Mouse (Mus musculus) midbrain, embryonic 15.5 days (tissue): ENCODE measurements around the gene Bpifb9a. TPM values are rescaled to one million over a fixed set of nuclear protein-coding genes. Genes with fewer than 3 reads are reported as not detected.
"Not testable (repeated sequence)": the region's sequence is repeated elsewhere in the genome, so short reads cannot be mapped to it uniquely, and the experiment has no call there.

Experiments
- ATAC-seq: fragments of 200-750 bp; cut with Nextera tagmentation; replicated peaks from 2 replicates; pipeline ENCODE4 v1.8.0; 2017; ENCODE audit warnings: moderate TSS enrichment
- H3K27ac ChIP-seq: fragments of 300-500 bp; sonication (generic); 2 replicates; pipeline ENCODE4 v1.5.1; 2015; ENCODE audit warnings: mild to moderate bottlenecking, inconsistent platforms
- H3K27me3 ChIP-seq: fragments of 300-500 bp; sonication (generic); replicated peaks from 2 replicates; pipeline ENCODE4 v1.6.1; 2015; ENCODE audit warnings: inconsistent platforms
- H3K36me3 ChIP-seq: fragments of 300-500 bp; sonication (generic); replicated peaks from 2 replicates; pipeline ENCODE4 v1.6.1; 2015; ENCODE audit warnings: inconsistent platforms
- H3K4me1 ChIP-seq: fragments of 300-500 bp; sonication (generic); 2 replicates; pipeline ENCODE4 v1.6.1; 2015; ENCODE audit warnings: inconsistent platforms
- H3K4me2 ChIP-seq: fragments of 300-500 bp; sonication (generic); 2 replicates; pipeline ENCODE4 v1.6.1; 2015; ENCODE audit warnings: inconsistent platforms, mild to moderate bottlenecking, moderate library complexity
- H3K4me3 ChIP-seq: fragments of 300-500 bp; sonication (generic); 2 replicates; pipeline ENCODE4 v1.5.1; 2015; ENCODE audit warnings: mild to moderate bottlenecking, inconsistent platforms
- H3K9ac ChIP-seq: fragments of 300-500 bp; sonication (generic); 2 replicates; pipeline ENCODE4 v1.6.1; 2015; ENCODE audit warnings: mild to moderate bottlenecking, inconsistent platforms
- H3K9me3 ChIP-seq: fragments of 300-500 bp; sonication (generic); 2 replicates; pipeline ENCODE4 v1.6.1; 2016; ENCODE audit warnings: inconsistent platforms
- WGBS: fragments of 180-500 bp; shearing (Covaris S2); methylation state at CpG from one replicate; pipeline ENCODE4 v1.1.7; 2015; ENCODE audit warnings: mixed read lengths; 5-methylcytosine and 5-hydroxymethylcytosine counted together
- polyA plus RNA-seq: library from polyadenylated mRNA; unstranded; fragments of >200 nt; fragmentation: Nextera tagmentation; extraction: Ambion mirVana; gene quantifications from 2 replicates; pipeline ENCODE4 v1.2.1, GENCODE M21; 2015

Bpifb9a gene
- polyA plus RNA-seq, 1 experiment from 2014 or later: not detected

DNA sequence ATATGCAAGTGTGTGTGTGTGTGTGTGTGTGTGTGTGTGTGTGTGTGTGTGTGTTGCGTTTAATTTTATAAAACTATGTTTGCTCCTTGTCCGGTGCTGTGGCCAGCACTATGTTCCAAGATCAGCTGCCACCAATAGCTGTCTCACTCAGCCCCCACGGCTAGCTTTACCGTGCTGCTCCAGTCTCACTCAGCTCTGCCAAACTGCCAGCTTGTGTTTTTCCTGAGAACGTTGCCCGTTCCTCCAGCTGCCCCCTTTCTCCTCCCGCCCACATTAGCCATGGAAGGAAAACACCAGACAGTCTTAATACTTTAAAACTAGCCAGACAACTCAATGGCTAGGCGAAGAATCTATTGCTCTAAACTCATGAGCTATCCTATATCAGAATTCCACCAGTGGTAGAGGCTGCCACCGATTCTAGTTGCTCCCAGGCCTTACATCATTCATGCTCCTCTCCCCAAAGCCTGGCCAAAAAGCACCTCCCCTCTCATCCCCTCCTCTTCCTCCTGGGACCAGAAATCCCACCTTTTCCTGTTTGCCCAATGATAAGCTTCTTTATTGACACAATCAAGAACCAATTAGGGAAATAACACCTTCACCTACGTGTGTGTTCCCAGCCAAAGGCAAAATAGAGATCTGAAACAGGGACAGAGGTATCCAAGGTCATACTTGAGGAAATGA, 14.2 kb upstream of the Bpifb9a start:
- no peaks in the 10 kb centered on the region for H3K27me3 ChIP-seq
- H3K4me3 ChIP-seq: no peak overlapping the region
- H3K9ac ChIP-seq: no peak overlapping the region
- no peak overlapping the region for H3K27ac ChIP-seq
- H3K4me1 ChIP-seq: no peaks in the 10 kb centered on the region
- WGBS: 91% methylated on average over 10 of the region's 10 CpGs
- no peak for ATAC-seq
- no peaks in the 10 kb centered on the region for H3K36me3 ChIP-seq
- no peaks in the 10 kb centered on the region for H3K9me3 ChIP-seq
- H3K4me2 ChIP-seq: no peak overlapping the region

DNA sequence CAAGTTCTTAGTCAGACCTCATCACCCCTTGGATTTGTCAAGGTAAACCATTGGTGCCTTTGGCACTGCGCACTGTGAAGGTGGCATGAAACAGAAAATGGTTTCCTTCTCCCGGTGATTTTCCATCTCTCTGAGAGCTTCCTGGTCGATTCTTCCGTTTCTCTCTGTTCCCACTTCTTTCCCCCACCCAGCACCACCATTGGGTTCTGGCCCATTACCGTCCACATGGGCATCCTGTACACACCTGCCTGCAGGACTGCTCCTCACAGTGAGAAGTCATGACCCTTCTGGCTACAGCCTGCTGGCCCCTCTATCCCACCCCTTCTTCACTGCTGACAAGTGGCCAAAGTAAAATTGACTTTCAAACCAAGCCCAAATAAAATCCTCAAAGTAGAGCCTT, 12.3 kb upstream of the Bpifb9a start:
- Histone ChIP-seq H3K4me3 (no peak overlapping the region), H3K4me1 (no peaks in the 10 kb centered on the region), H3K36me3 (no peaks in the 10 kb centered on the region), H3K9ac (no peak overlapping the region), H3K4me2 (no peak overlapping the region), H3K27me3 (no peaks in the 10 kb centered on the region), H3K9me3 (no peaks in the 10 kb centered on the region), H3K27ac (no peak overlapping the region)
- WGBS: 94% methylated on average over 5 of the region's 5 CpGs
- ATAC-seq: no peak

DNA sequence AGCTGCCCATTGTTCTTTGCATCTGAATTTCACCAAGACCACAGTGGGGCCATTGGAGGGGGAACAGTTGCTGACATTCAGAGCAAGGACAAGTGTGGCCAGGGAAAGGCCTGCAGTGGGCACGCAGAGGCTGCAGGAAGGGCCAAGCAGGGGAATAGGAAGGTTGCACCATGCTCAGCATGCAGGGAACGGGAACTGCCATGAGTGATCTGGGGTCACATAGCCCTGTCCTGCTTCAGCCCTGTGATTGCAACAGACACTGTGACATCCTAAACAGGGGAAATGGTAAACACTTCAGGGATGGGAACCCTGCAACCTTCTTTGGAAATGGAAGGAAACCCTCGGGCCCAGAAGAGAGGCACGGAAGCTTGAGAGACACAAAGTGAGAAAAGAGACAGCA, 2.4 kb upstream of the Bpifb9a start:
- 100% methylated on average over 2 of the region's 4 CpGs for WGBS
- not testable (repeated sequence) for H3K9ac ChIP-seq, H3K4me1 ChIP-seq, H3K27ac ChIP-seq, H3K4me3 ChIP-seq, H3K36me3 ChIP-seq, H3K4me2 ChIP-seq, H3K9me3 ChIP-seq, H3K27me3 ChIP-seq, ATAC-seq

DNA sequence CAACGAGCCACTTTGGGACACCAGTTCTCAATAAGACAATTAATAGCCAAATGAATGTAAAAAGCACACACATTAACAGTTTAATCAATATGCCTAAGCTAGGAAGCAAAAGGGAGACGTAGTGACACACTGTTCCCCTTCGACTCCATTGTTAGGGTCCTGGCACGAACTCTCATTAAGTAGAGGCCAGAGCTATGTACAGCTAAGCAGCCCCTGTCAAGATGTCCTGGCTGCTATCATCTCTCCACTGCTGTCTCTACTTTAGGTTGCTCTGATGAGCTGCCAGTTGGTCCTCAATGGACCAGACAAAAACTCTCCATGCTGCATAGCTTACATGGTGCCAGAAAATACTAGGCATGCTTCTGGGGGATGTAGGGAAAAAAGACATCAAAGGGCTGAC, 1.9 kb upstream of the Bpifb9a start:
- H3K9ac ChIP-seq: no peak overlapping the region
- WGBS: 82% methylated on average over 4 of the region's 4 CpGs
- no peaks in the 10 kb centered on the region for H3K36me3 ChIP-seq
- no peak for ATAC-seq
- no peaks in the 10 kb centered on the region for H3K27me3 ChIP-seq
- H3K4me1 ChIP-seq: no peaks in the 10 kb centered on the region
- H3K27ac ChIP-seq: no peak overlapping the region
- H3K4me2 ChIP-seq: no peak overlapping the region
- no peaks in the 10 kb centered on the region for H3K9me3 ChIP-seq
- H3K4me3 ChIP-seq: no peak overlapping the region

DNA sequence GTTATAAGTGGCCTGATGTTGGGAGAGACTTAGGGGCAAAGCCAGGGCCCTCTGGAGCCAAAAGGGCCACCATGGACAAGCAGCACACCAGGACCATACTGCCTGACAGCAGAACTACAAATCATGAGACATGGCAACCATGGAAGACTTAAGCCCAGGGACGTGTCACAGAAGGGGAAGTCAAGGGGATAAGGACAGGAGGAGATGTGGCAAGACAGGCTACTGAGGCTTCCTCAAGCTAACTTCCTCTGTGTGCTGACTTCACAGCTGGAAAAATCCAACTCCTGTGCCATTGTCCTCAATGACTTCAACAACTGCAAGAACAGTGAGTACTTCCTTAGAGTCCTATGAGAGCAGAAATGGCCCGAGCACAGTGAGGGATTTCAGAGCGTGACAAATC, 6.7 kb downstream of the Bpifb9a start:
- H3K9ac ChIP-seq, H3K4me1 ChIP-seq, ATAC-seq, H3K27ac ChIP-seq, H3K4me2 ChIP-seq, H3K9me3 ChIP-seq, H3K4me3 ChIP-seq, H3K27me3 ChIP-seq, H3K36me3 ChIP-seq: not testable (repeated sequence)
- 86% methylated on average over 2 of the region's 3 CpGs for WGBS

DNA sequence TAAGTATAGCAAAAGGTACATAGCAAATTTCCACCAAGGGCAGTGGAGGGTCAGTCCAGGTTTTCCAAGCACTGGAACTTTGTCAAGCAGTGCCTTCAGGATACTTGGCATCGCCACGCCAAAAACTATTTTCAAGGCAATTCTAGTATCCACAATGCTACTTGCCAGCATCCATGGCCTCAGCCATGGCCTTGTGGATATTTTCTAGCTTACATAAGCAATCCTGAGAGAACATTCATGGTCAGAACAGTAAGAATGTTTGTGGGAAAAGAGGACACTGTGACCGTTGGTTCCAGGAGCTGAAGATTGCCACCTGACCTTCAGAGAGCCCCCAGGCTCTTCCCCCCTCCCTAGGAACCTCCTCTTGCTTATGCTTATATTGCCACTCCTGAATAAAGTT, 34.2 kb downstream of the Bpifb9a start:
- H3K27me3 ChIP-seq: not testable (repeated sequence)

DNA sequence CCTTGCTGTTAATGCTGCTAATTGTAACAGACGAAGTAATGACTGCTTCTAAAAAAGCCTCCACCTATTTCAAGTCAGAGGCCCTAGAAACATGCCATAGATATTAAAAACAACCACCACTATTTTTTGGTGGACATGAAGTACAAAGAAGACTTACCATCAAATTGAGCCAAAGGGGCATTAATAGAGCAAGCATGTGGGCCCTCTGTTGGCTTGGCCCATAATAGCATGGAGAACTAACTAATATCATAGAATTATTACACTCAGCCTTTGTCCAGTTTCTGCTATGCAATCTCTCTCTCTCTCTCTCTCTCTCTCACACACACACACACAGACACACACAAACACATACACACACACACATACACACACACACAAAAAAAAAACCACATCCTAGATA, 35.2 kb downstream of the Bpifb9a start:
- Histone ChIP-seq H3K4me2 (no peak overlapping the region), H3K4me3 (no peak overlapping the region), H3K27me3 (no peaks in the 10 kb centered on the region), H3K27ac (no peak overlapping the region), H3K4me1 (no peaks in the 10 kb centered on the region), H3K9me3 (no peaks in the 10 kb centered on the region), H3K9ac (no peak overlapping the region), H3K36me3 (no peaks in the 10 kb centered on the region)
- ATAC-seq: no peak
- WGBS: 79% methylated on average over 1 of the region's 1 CpGs

More for the DNA sequence above, 34.2 kb downstream of the Bpifb9a start:
- not testable (repeated sequence) for ATAC-seq, H3K4me2 ChIP-seq, H3K27ac ChIP-seq, H3K9ac ChIP-seq, H3K4me3 ChIP-seq, H3K4me1 ChIP-seq, H3K36me3 ChIP-seq, H3K9me3 ChIP-seq
- 94% methylated on average over 3 of the region's 3 CpGs for WGBS

DNA sequence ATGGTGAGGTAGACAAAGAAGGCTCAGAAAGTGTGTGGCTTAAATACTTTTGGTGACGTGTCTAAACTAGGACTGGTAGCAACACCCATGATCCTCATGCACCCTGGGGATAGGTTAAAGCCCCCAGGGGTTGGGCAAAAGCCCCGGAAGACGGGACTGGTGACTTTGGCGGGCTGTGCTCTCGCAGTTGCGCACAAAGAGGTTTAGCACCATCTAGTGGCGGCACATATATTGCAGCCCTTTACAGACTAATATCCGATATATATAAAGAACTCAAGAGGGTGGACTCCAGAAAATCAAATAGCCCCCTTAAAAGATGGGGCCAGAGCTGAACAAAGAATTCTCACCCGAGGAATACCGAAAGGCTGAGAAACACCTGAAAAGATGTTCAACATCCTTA, 37.1 kb downstream of the Bpifb9a start:
- not testable (repeated sequence) for H3K36me3 ChIP-seq, ATAC-seq, H3K4me2 ChIP-seq, H3K4me3 ChIP-seq, H3K9me3 ChIP-seq, H3K4me1 ChIP-seq, H3K27me3 ChIP-seq, H3K9ac ChIP-seq, H3K27ac ChIP-seq
- 2% methylated on average over 10 of the region's 10 CpGs for WGBS

DNA sequence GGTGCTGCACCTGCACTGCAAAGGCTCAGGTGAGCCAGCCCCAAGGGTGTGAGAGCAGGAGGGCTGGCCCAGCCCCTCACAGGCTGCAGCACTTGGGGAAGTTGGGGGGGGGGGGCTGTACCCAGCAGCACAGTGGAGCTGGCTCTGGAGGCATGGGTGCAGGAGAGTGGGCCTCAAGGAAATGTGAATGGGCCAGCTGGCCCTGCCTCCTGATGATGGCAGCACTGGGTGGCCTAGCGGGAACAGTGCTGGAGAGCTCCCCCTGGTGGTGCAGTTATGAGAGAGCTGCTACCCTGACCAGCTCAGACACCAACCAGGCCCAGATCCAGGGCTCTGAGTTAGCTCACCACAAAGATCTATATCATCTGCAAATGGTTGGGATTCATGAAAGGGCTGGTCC, 42.8 kb downstream of the Bpifb9a start:
- Histone ChIP-seq H3K9ac (no peak overlapping the region), H3K4me2 (no peak overlapping the region), H3K4me1 (no peaks in the 10 kb centered on the region), H3K36me3 (no peaks in the 10 kb centered on the region), H3K9me3 (no peaks in the 10 kb centered on the region), H3K27ac (no peak overlapping the region), H3K27me3 (no peaks in the 10 kb centered on the region), H3K4me3 (no peak overlapping the region)
- 8% methylated on average over 1 of the region's 1 CpGs for WGBS
- no peak for ATAC-seq

DNA sequence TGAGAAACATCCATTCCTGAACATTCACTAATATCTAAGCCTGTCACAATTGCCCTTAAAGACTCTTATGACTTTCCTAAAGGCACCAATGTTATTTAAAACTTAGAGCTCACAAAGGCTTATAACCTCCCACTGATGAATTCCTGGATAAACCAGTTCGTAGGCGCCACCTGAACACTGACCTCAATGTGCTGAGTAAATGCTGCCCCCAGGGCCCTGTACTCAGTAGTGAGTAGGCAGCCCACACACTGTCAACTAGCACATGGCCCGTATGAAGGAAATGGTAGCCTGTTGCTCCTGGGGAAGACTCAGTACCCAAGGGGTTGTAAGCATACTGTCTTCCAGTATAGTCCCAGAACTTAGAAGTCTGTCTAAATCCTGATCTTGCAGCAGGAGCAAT, 44.1 kb downstream of the Bpifb9a start:
- H3K4me3 ChIP-seq: no peak overlapping the region
- H3K36me3 ChIP-seq: no peaks in the 10 kb centered on the region
- no peak overlapping the region for H3K9ac ChIP-seq
- ATAC-seq: no peak
- H3K4me2 ChIP-seq: no peak overlapping the region
- WGBS: 91% methylated on average over 3 of the region's 3 CpGs
- H3K27ac ChIP-seq: no peak overlapping the region
- H3K27me3 ChIP-seq: no peaks in the 10 kb centered on the region
- H3K4me1 ChIP-seq: no peaks in the 10 kb centered on the region
- H3K9me3 ChIP-seq: no peaks in the 10 kb centered on the region

DNA sequence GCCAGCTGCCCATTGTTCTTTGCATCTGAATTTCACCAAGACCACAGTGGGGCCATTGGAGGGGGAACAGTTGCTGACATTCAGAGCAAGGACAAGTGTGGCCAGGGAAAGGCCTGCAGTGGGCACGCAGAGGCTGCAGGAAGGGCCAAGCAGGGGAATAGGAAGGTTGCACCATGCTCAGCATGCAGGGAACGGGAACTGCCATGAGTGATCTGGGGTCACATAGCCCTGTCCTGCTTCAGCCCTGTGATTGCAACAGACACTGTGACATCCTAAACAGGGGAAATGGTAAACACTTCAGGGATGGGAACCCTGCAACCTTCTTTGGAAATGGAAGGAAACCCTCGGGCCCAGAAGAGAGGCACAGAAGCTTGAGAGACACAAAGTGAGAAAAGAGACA, 47.0 kb downstream of the Bpifb9a start:
- H3K9me3 ChIP-seq, H3K4me2 ChIP-seq, H3K36me3 ChIP-seq, H3K27ac ChIP-seq, ATAC-seq, H3K9ac ChIP-seq, H3K27me3 ChIP-seq, H3K4me1 ChIP-seq, H3K4me3 ChIP-seq: not testable (repeated sequence)
- WGBS: 64% methylated on average over 1 of the region's 3 CpGs

DNA sequence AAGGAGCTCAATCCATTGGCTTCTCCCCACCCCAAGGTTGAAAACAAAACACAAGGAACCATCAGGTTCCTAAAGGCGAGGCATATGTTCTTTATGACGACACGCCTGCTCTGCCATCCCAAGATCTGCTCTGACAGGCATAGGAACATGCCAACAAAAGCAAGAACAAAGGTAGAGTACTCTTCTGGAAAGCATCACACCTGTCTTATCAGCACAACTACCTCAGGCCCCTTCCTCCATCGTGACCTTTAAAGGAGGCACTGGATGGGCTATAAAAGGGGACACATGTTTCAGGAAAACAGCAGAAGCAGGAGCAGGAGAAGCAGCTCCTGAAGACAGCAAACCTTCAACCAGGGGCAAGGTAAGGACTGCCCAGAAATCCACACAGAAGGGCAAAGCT, 49.3 kb downstream of the Bpifb9a start, which contains the start of gene Bpifb9b:
Bpifb9b (plus strand) TSS at position 301 of the 400 bp plus-strand sequence.
- H3K4me2 ChIP-seq, H3K9ac ChIP-seq, H3K36me3 ChIP-seq, ATAC-seq, H3K9me3 ChIP-seq, H3K27me3 ChIP-seq, H3K27ac ChIP-seq, H3K4me1 ChIP-seq, H3K4me3 ChIP-seq: not testable (repeated sequence)
- WGBS: 89% methylated on average over 4 of the region's 4 CpGs

DNA sequence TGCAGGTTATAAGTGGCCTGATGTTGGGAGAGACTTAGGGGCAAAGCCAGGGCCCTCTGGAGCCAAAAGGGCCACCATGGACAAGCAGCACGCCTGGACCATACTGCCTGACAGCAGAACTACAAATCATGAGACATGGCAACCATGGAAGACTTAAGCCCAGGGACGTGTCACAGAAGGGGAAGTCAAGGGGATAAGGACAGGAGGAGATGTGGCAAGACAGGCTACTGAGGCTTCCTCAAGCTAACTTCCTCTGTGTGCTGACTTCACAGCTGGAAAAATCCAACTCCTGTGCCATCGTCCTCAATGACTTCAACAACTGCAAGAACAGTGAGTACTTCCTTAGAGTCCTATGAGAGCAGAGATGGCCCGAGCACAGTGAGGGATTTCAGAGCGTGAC, 56.1 kb downstream of the Bpifb9a start:
- not testable (repeated sequence) for H3K27me3 ChIP-seq, H3K27ac ChIP-seq, H3K4me2 ChIP-seq, H3K36me3 ChIP-seq, H3K9me3 ChIP-seq, H3K4me1 ChIP-seq, H3K9ac ChIP-seq, ATAC-seq, H3K4me3 ChIP-seq
- WGBS: 67% methylated on average over 5 of the region's 5 CpGs
